Mouse (Mus musculus): Measurements from ENCODE around the gene Arnt. TPM values are rescaled to one million over a fixed set of nuclear protein-coding genes. Genes with fewer than 3 reads are reported as not detected.

Gene Arnt
- polyA plus RNA-seq, 1 experiment from 2014 or later: 14.2 TPM

GRCm38 (mm10) chr3:95542981-95543380 lies 108.8 kb downstream of the Arnt start:
- H3K4me2 ChIP-seq (replicated peaks; ENCODE audit: low read depth): no peak overlapping the region
- H3K27me3 ChIP-seq (ENCODE audit: control insufficient read depth, insufficient read depth, low read length): no peaks in the 10 kb centered on the region
- no peaks in the 10 kb centered on the region for H3K9me3 ChIP-seq (ENCODE audit: control insufficient read depth, low read length)
- H3K9ac ChIP-seq (ENCODE audit: low read length): no peak overlapping the region
- H3K36me3 ChIP-seq (ENCODE audit: control insufficient read depth, insufficient read depth, low read length): no peaks in the 10 kb centered on the region
- TF ChIP-seq EP300 (optimal IDR thresholded peaks at IDR 0.05): no peak
- no peak for TF ChIP-seq CTCF (IDR thresholded peaks at IDR 0.05; ENCODE audit: low read depth)
- H3K4me3 ChIP-seq (ENCODE audit: low read depth, low read length): no peak overlapping the region
- DNase-seq (ENCODE audit: low spot score) (no peak), ATAC-seq (ENCODE audit: low FRiP score, low TSS enrichment) (no peak)
- no peaks in the 10 kb centered on the region for H3K4me1 ChIP-seq (replicated peaks; ENCODE audit: control insufficient read depth, insufficient read depth)
- WGBS: 69% methylated on average over 7 of the region's 7 CpGs
- no peak overlapping the region for H3K27ac ChIP-seq (replicated peaks)

Other genes with a start within 250 kb of the Arnt start
- gene Gabpb2, start 216.5 kb upstream of the Arnt start, polyA plus RNA-seq (2015; fragmentation: Nextera tagmentation; extraction: Ambion mirVana): 3.3 and 3.4 TPM in 2 replicates
- 88.1 and 99.4 TPM in 2 replicates for gene Cdc42se1, start 205.7 kb upstream of the Arnt start, polyA plus RNA-seq (2015; fragmentation: Nextera tagmentation; extraction: Ambion mirVana)
- gene Mllt11, start 202.2 kb upstream of the Arnt start, polyA plus RNA-seq (2015; fragmentation: Nextera tagmentation; extraction: Ambion mirVana): 11.0 and 11.8 TPM in 2 replicates
- 0.21 and 0.38 TPM in 2 replicates for gene Gm128, start 192.8 kb upstream of the Arnt start, polyA plus RNA-seq (2015; fragmentation: Nextera tagmentation; extraction: Ambion mirVana)
- 16.6 and 16.8 TPM in 2 replicates for gene Bnipl, start 183.2 kb upstream of the Arnt start, polyA plus RNA-seq (2015; fragmentation: Nextera tagmentation; extraction: Ambion mirVana)
- gene Mindy1, start 153.0 kb upstream of the Arnt start, polyA plus RNA-seq (2015; fragmentation: Nextera tagmentation; extraction: Ambion mirVana): 55.9 and 64.1 TPM in 2 replicates
- gene Prune1, start 152.3 kb upstream of the Arnt start, polyA plus RNA-seq (2015; fragmentation: Nextera tagmentation; extraction: Ambion mirVana): 10.1 and 11.7 TPM in 2 replicates
- gene Anxa9, start 127.2 kb upstream of the Arnt start, polyA plus RNA-seq (2015; fragmentation: Nextera tagmentation; extraction: Ambion mirVana): 57.2 and 63.1 TPM in 2 replicates
- gene Cers2, start 119.6 kb upstream of the Arnt start, polyA plus RNA-seq (2015; fragmentation: Nextera tagmentation; extraction: Ambion mirVana): 75.0 and 80.3 TPM in 2 replicates
- gene Setdb1, start 77.2 kb upstream of the Arnt start, polyA plus RNA-seq (2015; fragmentation: Nextera tagmentation; extraction: Ambion mirVana): 8.6 and 9.2 TPM in 2 replicates
- 0.13 and 0.15 TPM in 2 replicates for gene 4930558C23Rik, start 31.5 kb upstream of the Arnt start, polyA plus RNA-seq (2015; fragmentation: Nextera tagmentation; extraction: Ambion mirVana)
- gene Ctsk, start 64.9 kb downstream of the Arnt start, polyA plus RNA-seq (2015; fragmentation: Nextera tagmentation; extraction: Ambion mirVana): 16.3 and 18.7 TPM in 2 replicates
- gene Ctss, start 92.4 kb downstream of the Arnt start, polyA plus RNA-seq (2015; fragmentation: Nextera tagmentation; extraction: Ambion mirVana): 31.8 and 35.6 TPM in 2 replicates
- gene Hormad1, start 125.3 kb downstream of the Arnt start, polyA plus RNA-seq (2015; fragmentation: Nextera tagmentation; extraction: Ambion mirVana): not detected in 2 replicates
- gene Golph3l, start 154.5 kb downstream of the Arnt start, polyA plus RNA-seq (2015; fragmentation: Nextera tagmentation; extraction: Ambion mirVana): 24.1 and 25.6 TPM in 2 replicates
- 42.3 and 44.2 TPM in 2 replicates for gene Ensa, start 190.6 kb downstream of the Arnt start, polyA plus RNA-seq (2015; fragmentation: Nextera tagmentation; extraction: Ambion mirVana)
- 57.9 and 59.2 TPM in 2 replicates for gene Mcl1, start 224.4 kb downstream of the Arnt start, polyA plus RNA-seq (2015; fragmentation: Nextera tagmentation; extraction: Ambion mirVana)